ENCODE assay signal across 10 mouse cellular contexts in genomic region chr2:173608020-173608958, GRCm38 (mm10). TPM values are rescaled to one million over a fixed set of nuclear protein-coding genes. Genes with fewer than 3 reads are reported as not detected.
A peak's percentile ranks its signal among the peaks of the same experiment; 100 is the strongest.
DNase-seq lines count a peak whose midpoint lies in the region; ATAC-seq and TF ChIP-seq lines count a peak whose summit lies in the region.
"Had no signal": no experiment of that assay in that cellular context is flagged by ENCODE, and none has a peak within 500 bp of the region (broad histone marks: within the 10 kb centered on the region; RNA-seq: fewer than 3 reads in every experiment).

No protein-coding gene starts in this region.

- H3K4me2 ChIP-seq in kidney, embryonic 16.5 days (replicated peaks; ENCODE audit: low read depth, low read length): no peak overlapping the region
- no peak overlapping the region for H3K4me2 ChIP-seq in kidney, embryonic 14.5 days (replicated peaks; ENCODE audit: low read depth, low read length)
- no peak overlapping the region for H3K4me2 ChIP-seq in heart, postnatal 0 days (ENCODE audit: low read depth, low read length)

- 75% methylated on average over 10 of the region's 10 CpGs for WGBS in kidney, embryonic 16.5 days
- 84% methylated on average over 10 of the region's 10 CpGs for WGBS in kidney, embryonic 14.5 days
- WGBS in heart, postnatal 0 days: 52% methylated on average over 10 of the region's 10 CpGs

- no peak for TF ChIP-seq POLR2A in brain, embryonic 14.5 days (IDR thresholded peaks at IDR 0.05; ENCODE audit: borderline replicate concordance, extremely low read depth, insufficient read depth, insufficient read length, poor library complexity, severe bottlenecking)

- H3K9me3 ChIP-seq in kidney, embryonic 16.5 days (ENCODE audit: low read length): no peaks in the 10 kb centered on the region
- H3K9me3 ChIP-seq in kidney, embryonic 14.5 days (ENCODE audit: control insufficient read depth, low read length): no peaks in the 10 kb centered on the region
- no peaks in the 10 kb centered on the region for H3K9me3 ChIP-seq in heart, postnatal 0 days (replicated peaks; ENCODE audit: control insufficient read depth, low read length)

- no peak overlapping the region for H3K27ac ChIP-seq in kidney, embryonic 16.5 days (ENCODE audit: low read length)
- no peak overlapping the region for H3K27ac ChIP-seq in kidney, embryonic 14.5 days (ENCODE audit: low read depth, low read length)
- peak overlapping the region; percentile 41 for H3K27ac ChIP-seq in heart, postnatal 0 days (ENCODE audit: low read depth)

- TF ChIP-seq EP300 in heart, postnatal 0 days (IDR thresholded peaks at IDR 0.05; ENCODE audit: low read depth): no peak

- peak; percentile 89 for DNase-seq in brain, embryonic 14.5 days (ENCODE audit: low read depth)
- peak; percentile 75 for DNase-seq in heart, postnatal 0 days (ENCODE audit: low spot score)
- peak; percentile 93 for DNase-seq in lung, postnatal 36 days
- DNase-seq in left cerebral cortex, adult 11 months (ENCODE audit: low spot score): no peak
- no peak for DNase-seq in cerebellum, adult 11 months
- DNase-seq: layer of hippocampus, postnatal 36 days had no signal

- H3K4me1 ChIP-seq in kidney, embryonic 16.5 days (ENCODE audit: insufficient read depth, low read length): no peaks in the 10 kb centered on the region
- H3K4me1 ChIP-seq in kidney, embryonic 14.5 days (ENCODE audit: control insufficient read depth, insufficient read depth, low read length): no peaks in the 10 kb centered on the region; the same call in 1 of the 2 replicates
- peaks cover 13% of the 10 kb centered on the region for H3K4me1 ChIP-seq in heart, postnatal 0 days (ENCODE audit: control insufficient read depth, insufficient read depth)

- H3K4me3 ChIP-seq in kidney, embryonic 16.5 days (ENCODE audit: low read length): no peak overlapping the region
- H3K4me3 ChIP-seq in kidney, embryonic 14.5 days (ENCODE audit: low read length): no peak overlapping the region
- H3K4me3 ChIP-seq in heart, postnatal 0 days (ENCODE audit: low read depth, low read length): no peak overlapping the region

- no peak overlapping the region for H3K9ac ChIP-seq in kidney, embryonic 16.5 days (replicated peaks; ENCODE audit: low read length)
- no peak overlapping the region for H3K9ac ChIP-seq in kidney, embryonic 14.5 days (ENCODE audit: low read depth, low read length)
- H3K9ac ChIP-seq in heart, postnatal 0 days (replicated peaks; ENCODE audit: low read depth, low read length): no peak overlapping the region

- no peak for TF ChIP-seq CTCF in brain, embryonic 14.5 days (IDR thresholded peaks at IDR 0.05; ENCODE audit: borderline replicate concordance, extremely low read depth, insufficient read depth, insufficient read length)
- TF ChIP-seq CTCF in heart, postnatal 0 days (IDR thresholded peaks at IDR 0.05; ENCODE audit: low read depth): no peak

- H3K27me3 ChIP-seq in kidney, embryonic 16.5 days (ENCODE audit: insufficient read depth, low read length): no peaks in the 10 kb centered on the region
- H3K27me3 ChIP-seq in kidney, embryonic 14.5 days (ENCODE audit: control insufficient read depth, insufficient read depth, low read length): no peaks in the 10 kb centered on the region
- H3K27me3 ChIP-seq in heart, postnatal 0 days (ENCODE audit: control insufficient read depth, insufficient read depth, low read length): no peaks in the 10 kb centered on the region

- H3K36me3 ChIP-seq in kidney, embryonic 16.5 days (ENCODE audit: insufficient read depth, low read length): 0 out of 2 replicates have a peak, but pooled peaks cover 10% of the 10 kb centered on the region
- H3K36me3 ChIP-seq in kidney, embryonic 14.5 days (ENCODE audit: control insufficient read depth, insufficient read depth, low read length): peaks cover 2% of the 10 kb centered on the region; the same call in 1 of the 2 replicates
- H3K36me3 ChIP-seq in heart, postnatal 0 days (replicated peaks; ENCODE audit: control insufficient read depth, insufficient read depth, low read length): peaks cover 7% of the 10 kb centered on the region; the same call in 1 of the 2 replicates

- ATAC-seq in kidney, embryonic 16.5 days (ENCODE audit: low FRiP score, low TSS enrichment): 0 out of 2 replicates have a peak, but pooled peaks have one; percentile 40
- no peak for ATAC-seq in kidney, embryonic 14.5 days (ENCODE audit: low FRiP score, low TSS enrichment)
- ATAC-seq in heart, postnatal 0 days (ENCODE audit: insufficient read depth, low read depth): peak; percentile 94
- ATAC-seq in granulocyte monocyte progenitor cell, adult 5-6 weeks (replicated peaks; ENCODE audit: poor library complexity, severe bottlenecking): no peak

RNA-seq across cellular contexts. Expression of gene Ankrd60, which starts 30.1 kb away (rescaled TPM):
- not detected in 2 replicates for polyA plus RNA-seq in kidney, embryonic 16.5 days (2015; fragmentation: Nextera tagmentation; extraction: Ambion mirVana)
- not detected in 2 replicates for polyA plus RNA-seq in kidney, embryonic 14.5 days (2014; fragmentation: Nextera tagmentation; extraction: Ambion mirVana)
- polyA plus RNA-seq in brain, embryonic 14.5 days (2012; rRNA removed): not detected in 2 replicates
- total RNA-seq in heart, postnatal 0 days (2014; rRNA removed; ENCODE audit: low replicate concordance): not detected in 2 replicates
- polyA plus RNA-seq in heart, postnatal 0 days (2015; fragmentation: Nextera tagmentation; extraction: Ambion mirVana): not detected in 2 replicates
- total RNA-seq in granulocyte monocyte progenitor cell, adult 5-6 weeks (2014; fragmentation: Nextera tagmentation): not detected in 2 replicates
- total RNA-seq in granulocyte monocyte progenitor cell, adult 5-6 weeks (2017): not detected in 2 replicates
- total RNA-seq: layer of hippocampus, postnatal 36 days had no signal
- polyA plus RNA-seq: urinary bladder, adult 2 months had no signal

RNA-seq across cellular contexts. Expression of gene Rab22a, which starts 51.3 kb away (rescaled TPM):
- 35.6 and 37.1 TPM in 2 replicates for polyA plus RNA-seq in kidney, embryonic 16.5 days (2015; fragmentation: Nextera tagmentation; extraction: Ambion mirVana)
- polyA plus RNA-seq in kidney, embryonic 14.5 days (2014; fragmentation: Nextera tagmentation; extraction: Ambion mirVana): 24.9 and 32.9 TPM in 2 replicates
- 13.8 and 17.0 TPM in 2 replicates for polyA plus RNA-seq in brain, embryonic 14.5 days (2012; rRNA removed)
- 18.2 and 25.2 TPM in 2 replicates for total RNA-seq in heart, postnatal 0 days (2014; rRNA removed; ENCODE audit: low replicate concordance)
- 30.8 and 31.4 TPM in 2 replicates for polyA plus RNA-seq in heart, postnatal 0 days (2015; fragmentation: Nextera tagmentation; extraction: Ambion mirVana)
- 9.0 and 9.6 TPM in 2 replicates for total RNA-seq in granulocyte monocyte progenitor cell, adult 5-6 weeks (2014; fragmentation: Nextera tagmentation)
- 5.5 and 5.9 TPM in 2 replicates for total RNA-seq in granulocyte monocyte progenitor cell, adult 5-6 weeks (2017)

Comparison
In these comparisons a context has a peak if more than half of its experiments do, and no peak if none do; other contexts are left out.
1. ATAC-seq: peak in kidney, embryonic 16.5 days (single experiment) and heart, postnatal 0 days (single experiment); none in kidney, embryonic 14.5 days (single experiment) and granulocyte monocyte progenitor cell, adult 5-6 weeks (single experiment).
2. DNase-seq: peak in brain, embryonic 14.5 days (single experiment), heart, postnatal 0 days (single experiment) and lung, postnatal 36 days (single experiment); none in left cerebral cortex, adult 11 months (single experiment) and cerebellum, adult 11 months (single experiment).